Mouse (Mus musculus) frontal cortex, postnatal 36 days (tissue): ENCODE data around the gene Sox10.
A peak's percentile ranks its signal among the peaks of the same experiment; 100 is the strongest.

Experiments
- DNase-seq, 2 experiments: peaks; one replicate each; pipeline ENCODE4 v3.0.0; 2022; ENCODE audit warnings: low spot score in 2 of 2

Gene Sox10

GRCm38 (mm10) chr15:79165140-79165539 lies at the start of gene Sox10:
Gene Sox10 (minus strand): TSS chr15:79165240.
- no peak for DNase-seq

DNA sequence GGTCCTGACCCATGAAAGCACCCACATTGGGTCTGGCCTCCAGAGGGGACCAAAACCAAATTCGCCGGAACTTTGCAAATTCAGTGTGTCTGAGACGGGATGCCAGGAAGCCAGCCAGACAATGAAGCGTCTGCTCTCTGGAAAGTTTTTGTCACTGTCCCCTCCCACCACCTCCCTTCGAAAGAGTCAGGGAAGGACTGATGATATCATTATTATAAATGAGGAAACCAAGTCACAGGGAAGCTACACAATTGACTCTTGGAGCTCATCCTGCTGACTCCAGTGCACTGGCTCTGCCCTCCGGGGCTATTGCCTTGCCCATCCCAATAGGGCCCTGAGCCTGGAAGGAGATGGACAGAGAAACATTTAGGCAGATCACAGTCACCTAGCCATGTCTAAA lies 48.6 kb upstream of the Sox10 start:
- no peak for DNase-seq

- DNase-seq: no peak
Measured at GRCm38 (mm10) chr15:79212750-79213446, 47.9 kb upstream of the Sox10 start.

- DNase-seq: no peak
Measured at GRCm38 (mm10) chr15:79210357-79210756, 45.3 kb upstream of the Sox10 start.

DNA sequence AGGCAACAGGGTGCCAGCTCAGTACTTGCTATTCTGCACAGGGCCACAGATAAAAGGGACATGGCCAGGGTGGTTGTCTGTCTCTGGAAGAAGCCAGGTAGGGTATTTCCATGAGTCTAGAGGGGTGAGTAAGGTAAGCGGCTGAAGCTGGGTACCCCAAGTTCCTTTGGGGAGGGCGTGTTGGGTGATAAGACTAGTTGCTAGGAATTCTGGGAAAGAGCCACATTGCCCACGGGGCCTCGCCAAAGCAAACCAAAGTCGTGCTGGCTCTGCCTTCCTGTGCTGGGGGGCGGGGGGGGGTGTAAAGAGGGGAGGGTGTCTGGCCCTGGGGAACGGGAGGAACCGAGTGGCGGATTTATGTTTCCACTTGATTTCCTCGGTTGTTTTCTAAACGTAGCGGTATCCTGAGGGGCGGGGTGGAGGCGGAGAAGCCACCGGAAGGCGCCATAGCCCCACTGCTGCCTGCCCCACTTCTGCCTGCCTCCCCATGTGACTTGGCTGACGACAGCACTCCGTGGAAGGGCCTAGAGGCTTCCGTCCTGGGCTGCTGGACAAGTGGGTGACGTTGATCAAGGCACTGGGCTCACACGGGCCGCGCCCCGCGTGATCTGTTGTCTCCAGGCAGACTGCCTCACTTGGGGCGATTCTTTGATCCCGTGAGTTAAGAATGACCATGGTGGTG lies 43.9 kb upstream of the Sox10 start:
- no peak for DNase-seq

DNA sequence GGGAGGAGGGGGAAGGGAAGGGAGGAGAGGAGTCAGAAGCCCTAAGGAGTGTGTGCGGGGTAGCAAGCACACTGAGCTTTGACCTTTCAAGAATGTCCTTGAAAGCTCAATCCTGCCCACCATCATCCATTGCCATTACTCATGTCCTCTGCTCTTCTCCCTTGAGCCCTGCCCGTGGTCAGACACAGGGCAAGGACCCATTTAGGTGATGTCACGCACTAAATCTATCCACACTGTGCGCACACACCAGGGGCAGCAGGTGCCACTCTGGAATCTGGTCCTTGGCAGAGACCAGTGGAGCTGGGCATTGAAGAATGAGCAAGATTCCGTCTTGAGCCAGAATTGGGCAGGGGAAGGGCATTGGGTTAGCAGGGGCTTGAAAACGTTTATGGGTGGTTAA lies 43.2 kb upstream of the Sox10 start:
- DNase-seq: no peak

- DNase-seq: no peak
Measured at GRCm38 (mm10) chr15:79202575-79202974, 37.5 kb upstream of the Sox10 start.

DNA sequence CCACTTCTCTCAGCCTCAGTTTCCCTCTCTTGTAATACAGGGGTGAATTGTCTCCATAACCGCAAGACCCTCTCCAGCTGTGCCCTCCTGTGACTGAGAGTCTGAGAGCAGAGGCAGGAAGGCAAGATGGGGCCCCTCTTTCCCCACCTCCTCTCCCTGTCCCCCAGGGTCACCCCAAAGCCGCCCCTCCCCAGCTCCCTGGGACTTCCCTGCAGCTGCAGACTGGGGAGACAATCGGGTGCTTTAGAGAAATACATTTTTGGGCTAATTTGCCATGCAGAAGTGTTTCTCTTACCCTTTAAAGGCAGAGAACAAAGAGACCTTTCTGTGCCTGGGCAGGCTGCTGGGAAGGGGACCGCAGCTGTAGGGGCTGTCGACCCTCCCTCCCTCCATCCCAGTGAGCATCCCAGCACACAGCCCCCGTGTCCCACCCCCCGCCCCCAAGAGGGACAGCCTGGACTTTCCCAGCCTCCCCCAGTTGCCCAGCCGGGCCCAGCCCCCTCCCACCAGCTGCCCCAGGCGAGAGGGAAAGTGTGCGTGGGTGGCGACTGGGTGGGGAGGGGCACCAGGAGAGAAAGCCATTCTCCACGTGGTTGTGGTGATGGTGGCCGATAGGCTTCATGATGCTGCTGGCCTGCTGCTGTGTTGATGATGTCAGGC lies 36.6 kb upstream of the Sox10 start:
- peak in 1 of 2 experiments; percentile 23 for DNase-seq

- DNase-seq: no peak
Measured at GRCm38 (mm10) chr15:79199390-79199976, 34.4 kb upstream of the Sox10 start.

GRCm38 (mm10) chr15:79195492-79195891 lies 30.5 kb upstream of the Sox10 start:
- no peak for DNase-seq

GRCm38 (mm10) chr15:79194946-79195345 lies 29.9 kb upstream of the Sox10 start:
- no peak for DNase-seq

DNA sequence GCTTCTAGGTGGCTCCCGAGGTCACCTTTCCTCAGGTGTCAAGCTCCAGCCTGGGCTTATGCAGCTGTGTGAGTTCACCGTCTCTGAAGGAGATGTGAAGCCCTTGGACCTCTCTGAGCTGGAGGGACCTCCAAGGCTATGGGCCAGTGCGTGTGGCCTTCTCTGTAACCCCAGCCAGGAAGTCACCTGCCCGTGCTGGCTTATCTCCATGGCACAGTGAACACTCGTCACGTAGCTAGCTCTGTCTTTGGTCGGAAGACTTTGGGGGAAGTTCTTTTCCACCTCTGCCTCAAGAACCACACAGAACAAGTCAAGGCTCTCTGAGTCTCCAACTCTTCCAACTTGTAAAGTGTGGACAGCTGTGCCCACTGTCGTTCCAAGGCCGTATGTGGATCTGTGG lies 29.0 kb upstream of the Sox10 start:
- no peak for DNase-seq

GRCm38 (mm10) chr15:79192885-79193845 lies 28.1 kb upstream of the Sox10 start:
- peak; percentile 19 to 21 for DNase-seq

DNA sequence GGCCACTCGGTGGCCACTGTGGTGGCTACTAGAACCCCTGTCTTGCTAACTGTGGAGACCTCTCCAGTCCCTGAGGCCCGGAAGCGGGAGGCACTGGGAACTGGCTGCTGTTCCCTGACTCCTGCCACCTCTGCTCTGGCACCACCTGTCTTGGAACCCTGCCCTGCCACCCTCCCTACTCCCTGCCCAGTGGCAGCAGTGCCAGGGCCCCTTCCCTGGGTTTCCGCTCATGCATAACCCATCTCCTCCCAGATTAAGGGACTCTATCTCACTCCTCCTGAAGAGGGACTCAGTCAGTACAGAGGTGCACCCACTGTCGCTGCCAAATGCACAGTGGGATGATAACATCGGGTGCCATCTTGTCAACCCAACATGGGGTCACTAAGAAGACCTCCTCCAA lies 27.4 kb upstream of the Sox10 start:
- no peak for DNase-seq

- DNase-seq: no peak
Measured at GRCm38 (mm10) chr15:79191426-79191825, 26.4 kb upstream of the Sox10 start.

- no peak for DNase-seq
Measured at GRCm38 (mm10) chr15:79187819-79188218, 22.8 kb upstream of the Sox10 start.

- no peak for DNase-seq
Measured at GRCm38 (mm10) chr15:79185213-79185612, 20.2 kb upstream of the Sox10 start.

- no peak for DNase-seq
Measured at GRCm38 (mm10) chr15:79176905-79177304, 11.9 kb upstream of the Sox10 start.

GRCm38 (mm10) chr15:79166712-79167111 lies 1.7 kb upstream of the Sox10 start:
- no peak for DNase-seq

DNA sequence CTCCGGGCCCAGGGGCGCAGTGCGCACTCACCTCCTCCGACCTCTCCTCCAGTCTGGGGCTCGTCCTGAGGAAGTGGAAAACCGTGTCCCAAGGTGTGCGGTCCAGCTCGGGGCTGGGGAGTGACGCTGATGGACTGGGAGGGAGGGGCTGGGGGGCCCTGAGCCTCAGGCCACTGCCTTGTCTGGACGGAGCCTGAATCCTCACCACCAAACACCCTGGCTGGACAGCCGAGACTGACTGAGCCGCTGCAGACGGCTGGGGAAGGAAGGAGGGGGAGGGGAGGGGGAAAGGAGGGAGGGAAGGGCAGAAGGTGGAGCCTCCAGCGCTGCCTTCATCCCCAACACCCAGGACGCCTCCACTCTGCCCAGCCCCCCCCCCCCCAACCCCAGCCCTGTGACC lies 789 bp downstream of the Sox10 start:
- no peak for DNase-seq

GRCm38 (mm10) chr15:79162822-79163221 lies 2.2 kb downstream of the Sox10 start:
- no peak for DNase-seq
